Mouse (Mus musculus): ENCODE data around the gene Gm11549. TPM values are rescaled to one million over a fixed set of nuclear protein-coding genes. Genes with fewer than 3 reads are reported as not detected.

The Gm11549 gene
- total and polyA plus RNA-seq, 3 experiments = not detected

GRCm38 (mm10) chr3:36471856-36472255, 49.8 kb downstream of the Gm11549 start:
- Histone ChIP-seq H3K79me2 (replicated peaks; ENCODE audit: control insufficient read depth, extremely low read depth, insufficient read depth, poor library complexity, severe bottlenecking) (no peaks in the 10 kb centered on the region), H3K9me3 (replicated peaks; ENCODE audit: low read length) (no peaks in the 10 kb centered on the region), H3K4me3 (replicated peaks in 1 of 3; ENCODE audit: low read depth in 2 of 3, low read length in 2 of 3, poor library complexity in 1 of 3) (no peak overlapping the region), H3K4me1 (ENCODE audit: control insufficient read depth in 1 of 2, insufficient read depth in 2 of 2) (peaks cover under 1 to 7% of the 10 kb centered on the region in 2 experiments; a peak in 3 of 4 replicates), H3K27ac (ENCODE audit: insufficient read depth, low read depth) (no peak overlapping the region), H3K9ac (ENCODE audit: insufficient read depth, low read depth) (no peak overlapping the region), H3K36me3 (replicated peaks in 1 of 2; ENCODE audit: control insufficient read depth in 1 of 2, insufficient read depth in 1 of 2, low read length in 1 of 2) (peaks cover 0 to 2% of the 10 kb centered on the region in 2 experiments), H3K4me2 (ENCODE audit: insufficient read depth, low read depth, poor library complexity, severe bottlenecking) (no peak overlapping the region), H3K27me3 (replicated peaks) (no peaks in the 10 kb centered on the region)
- TF ChIP-seq BHLHE40 (IDR thresholded peaks at IDR 0.05; ENCODE audit: low read depth, low read length) (no peak), ZC3H11A (IDR thresholded peaks at IDR 0.05; ENCODE audit: low read depth, low read length) (no peak), CHD1 (IDR thresholded peaks at IDR 0.05; ENCODE audit: low read depth, low read length) (no peak), ZMIZ1 (IDR thresholded peaks at IDR 0.05; ENCODE audit: low read depth, low read length) (no peak), PAX5 (IDR thresholded peaks at IDR 0.05; ENCODE audit: low read length) (no peak), ELF1 (IDR thresholded peaks at IDR 0.05; ENCODE audit: low read depth, low read length) (no peak), JUN (IDR thresholded peaks at IDR 0.05; ENCODE audit: insufficient read depth, low read depth, low read length) (no peak), E2F4 (IDR thresholded peaks at IDR 0.05; ENCODE audit: insufficient replicate concordance, low read depth, low read length) (no peak), MAFK (IDR thresholded peaks at IDR 0.05; ENCODE audit: insufficient replicate concordance, low read length) (no peak), GABPA (IDR thresholded peaks at IDR 0.05; ENCODE audit: insufficient replicate concordance, low read depth, low read length) (no peak), ETS1 (conservative IDR thresholded peaks at IDR 0.05; ENCODE audit: low read depth, low read length) (no peak), RCOR1 (conservative IDR thresholded peaks at IDR 0.05; ENCODE audit: low read depth, low read length) (no peak), POLR2A (IDR thresholded peaks at IDR 0.05; ENCODE audit: low read depth, low read length) (no peak), POLR2AphosphoS2 (IDR thresholded peaks at IDR 0.05; ENCODE audit: low read depth, low read length) (no peak), TCF12 (IDR thresholded peaks at IDR 0.05; ENCODE audit: low read depth, low read length) (no peak), RAD21 (IDR thresholded peaks at IDR 0.05; ENCODE audit: low read depth, low read length) (no peak), JUND (conservative IDR thresholded peaks at IDR 0.05; ENCODE audit: low read depth, low read length) (no peak), ZKSCAN1 (IDR thresholded peaks at IDR 0.05; ENCODE audit: borderline replicate concordance, low read depth, low read length) (no peak)
- in situ Hi-C loops (cut with MboI; ENCODE audit: low pct_ligation_motif_present, low pct_unique_long_range_greater_than_20kb, low sequenced_read_pairs) (no loop called here), dilution Hi-C loops (cut with MboI; ENCODE audit: extremely low pct_ligation_motif_present, extremely low pct_unique_long_range_greater_than_20kb, low sequenced_read_pairs) (no loop called here)
- no peak for DNase-seq (ENCODE audit: extremely low read depth)

- H3K4me1 ChIP-seq (ENCODE audit: control insufficient read depth in 1 of 2, insufficient read depth in 2 of 2) = 0 out of 4 replicates have a peak, but pooled peaks cover 0 to 4% of the 10 kb centered on the region in 2 experiments
- H3K27ac ChIP-seq (ENCODE audit: insufficient read depth, low read depth) = no peak overlapping the region
- H3K4me2 ChIP-seq (ENCODE audit: insufficient read depth, low read depth, poor library complexity, severe bottlenecking) = no peak overlapping the region
- no peaks in the 10 kb centered on the region for H3K79me2 ChIP-seq (replicated peaks; ENCODE audit: control insufficient read depth, extremely low read depth, insufficient read depth, poor library complexity, severe bottlenecking)
- H3K36me3 ChIP-seq (replicated peaks in 1 of 2; ENCODE audit: control insufficient read depth in 1 of 2, insufficient read depth in 1 of 2, low read length in 1 of 2) = peaks cover 0 to 2% of the 10 kb centered on the region in 2 experiments
- H3K9ac ChIP-seq (ENCODE audit: insufficient read depth, low read depth) = no peak overlapping the region
- H3K9me3 ChIP-seq (replicated peaks; ENCODE audit: low read length) = no peaks in the 10 kb centered on the region
- dilution Hi-C loops (cut with MboI; ENCODE audit: extremely low pct_ligation_motif_present, extremely low pct_unique_long_range_greater_than_20kb, low sequenced_read_pairs) (no loop called here), in situ Hi-C loops (cut with MboI; ENCODE audit: low pct_ligation_motif_present, low pct_unique_long_range_greater_than_20kb, low sequenced_read_pairs) (no loop called here)
- no peak for DNase-seq (ENCODE audit: extremely low read depth)
- H3K4me3 ChIP-seq (replicated peaks in 1 of 3; ENCODE audit: low read depth in 2 of 3, low read length in 2 of 3, poor library complexity in 1 of 3) = no peak overlapping the region
- H3K27me3 ChIP-seq (replicated peaks) = no peaks in the 10 kb centered on the region
- TF ChIP-seq EP300 (IDR thresholded peaks at IDR 0.05; ENCODE audit: low read length) (no peak), ZNF384 (IDR thresholded peaks at IDR 0.05; ENCODE audit: low read depth, low read length) (no peak), PAX5 (IDR thresholded peaks at IDR 0.05; ENCODE audit: low read length) (no peak), CTCF (conservative IDR thresholded peaks at IDR 0.05 in 1 of 2, IDR thresholded peaks at IDR 0.05 in 1 of 2; ENCODE audit: low read depth in 2 of 2, low read length in 2 of 2) (no peak), HCFC1 (IDR thresholded peaks at IDR 0.05; ENCODE audit: low read depth, low read length) (no peak), MYC (IDR thresholded peaks at IDR 0.05; ENCODE audit: low read depth, low read length) (no peak), ZKSCAN1 (IDR thresholded peaks at IDR 0.05; ENCODE audit: borderline replicate concordance, low read depth, low read length) (no peak), KAT2A (IDR thresholded peaks at IDR 0.05; ENCODE audit: insufficient replicate concordance, low read length) (no peak), TCF12 (IDR thresholded peaks at IDR 0.05; ENCODE audit: low read depth, low read length) (no peak), NRF1 (IDR thresholded peaks at IDR 0.05; ENCODE audit: low read depth, low read length) (no peak), MEF2A (IDR thresholded peaks at IDR 0.05; ENCODE audit: borderline replicate concordance, low read depth, low read length) (no peak), MAFK (IDR thresholded peaks at IDR 0.05; ENCODE audit: insufficient replicate concordance, low read length) (no peak), POLR2A (IDR thresholded peaks at IDR 0.05; ENCODE audit: low read depth, low read length) (no peak), E2F4 (IDR thresholded peaks at IDR 0.05; ENCODE audit: insufficient replicate concordance, low read depth, low read length) (no peak), JUN (IDR thresholded peaks at IDR 0.05; ENCODE audit: insufficient read depth, low read depth, low read length) (no peak), IRF4 (IDR thresholded peaks at IDR 0.05; ENCODE audit: low read depth, low read length) (no peak), MAX (IDR thresholded peaks at IDR 0.05; ENCODE audit: low read length) (no peak), SMC3 (IDR thresholded peaks at IDR 0.05; ENCODE audit: low read depth, low read length) (no peak)
Observed at GRCm38 (mm10) chr3:36468871-36469270, 52.7 kb downstream of the Gm11549 start.

Measured in CH12.LX (cell line).